Mouse (Mus musculus) MEL (cell line): ENCODE results near the gene Smc4. TPM values are rescaled to one million over a fixed set of nuclear protein-coding genes. Genes with fewer than 3 reads are reported as not detected.

Experiments used
- DNase-seq: peaks from one replicate; pipeline ENCODE4 v3.0.0; 2011; ENCODE audit warnings: low read depth, low spot score
- H3K27ac ChIP-seq: 2 replicates; pipeline ENCODE4 v1.5.1; 2012; ENCODE audit warnings: low read depth, mild to moderate bottlenecking, control low read depth, low read length, moderate library complexity; ENCODE audit not compliant: control insufficient read depth
- H3K27me3 ChIP-seq, 2 experiments: fragments of 150-350 bp in 1 of 2; sonication (generic) in 1 of 2; 2 replicates each; pipeline ENCODE4 v1.6.1; 2012; ENCODE audit warnings: low read length in 2 of 2, mild to moderate bottlenecking in 2 of 2, improper control_type of control experiment in 1 of 2, moderate library complexity in 1 of 2; ENCODE audit not compliant: insufficient read depth in 2 of 2, control insufficient read depth in 1 of 2
- H3K36me3 ChIP-seq, 2 experiments: 2 replicates each; pipeline ENCODE4 v1.6.1; 2012 to 2014; ENCODE audit warnings: low read length in 2 of 2, improper control_type of control experiment in 1 of 2, inconsistent platforms in 1 of 2, mild to moderate bottlenecking in 1 of 2; ENCODE audit not compliant: insufficient read depth in 2 of 2, control insufficient read depth in 1 of 2
- H3K4me1 ChIP-seq, 2 experiments: fragments of 150-350 bp in 1 of 2; sonication (generic) in 1 of 2; 2 replicates each; pipeline ENCODE4 v1.6.1; 2012; ENCODE audit warnings: low read length in 2 of 2, improper control_type of control experiment in 1 of 2, mild to moderate bottlenecking in 1 of 2; ENCODE audit not compliant: insufficient read depth in 2 of 2, control insufficient read depth in 1 of 2
- H3K4me3 ChIP-seq, 2 experiments: fragments of 150-350 bp in 1 of 2; sonication (generic) in 1 of 2; 2 replicates each; pipeline ENCODE4 v1.5.1; 2012; ENCODE audit warnings: low read depth in 2 of 2, low read length in 2 of 2, mild to moderate bottlenecking in 2 of 2, moderate library complexity in 2 of 2, control low read depth in 1 of 2, improper control_type of control experiment in 1 of 2; ENCODE audit not compliant: control insufficient read depth in 1 of 2, insufficient read depth in 1 of 2
- H3K79me2 ChIP-seq: 2 replicates; pipeline ENCODE4 v1.6.1; 2012; ENCODE audit warnings: mild to moderate bottlenecking, low read length, moderate library complexity; ENCODE audit not compliant: control insufficient read depth, poor library complexity, insufficient read depth
- H3K9ac ChIP-seq: 2 replicates; pipeline ENCODE4 v1.6.1; 2012; ENCODE audit warnings: low read depth, mild to moderate bottlenecking, control low read depth, low read length, moderate library complexity; ENCODE audit not compliant: control insufficient read depth, poor library complexity, severe bottlenecking
- H3K9me3 ChIP-seq: fragments of 150-350 bp; sonication (generic); replicated peaks from 2 replicates; pipeline ENCODE4 v1.6.1; 2012; ENCODE audit warnings: mild to moderate bottlenecking, low read length, improper control_type of control experiment, moderate library complexity; ENCODE audit not compliant: insufficient read depth
- CHD1 ChIP-seq: IDR thresholded peaks from 2 replicates; pipeline ENCODE4 v1.6.1; 2012; ENCODE audit warnings: low read depth, mild to moderate bottlenecking, inconsistent platforms, low read length, improper control_type of control experiment
- CHD2 ChIP-seq: IDR thresholded peaks from 2 replicates; pipeline ENCODE4 v1.6.1; 2011; ENCODE audit warnings: low read length, improper control_type of control experiment
- EP300 ChIP-seq, 2 experiments: IDR thresholded peaks; 2 replicates each; pipeline ENCODE4 v1.6.1; 2011; ENCODE audit warnings: improper control_type of control experiment in 2 of 2, low read length in 2 of 2, low read depth in 1 of 2, mild to moderate bottlenecking in 1 of 2
- JUND ChIP-seq: IDR thresholded peaks from 2 replicates; pipeline ENCODE4 v1.6.1; 2011; ENCODE audit warnings: low read depth, mild to moderate bottlenecking, improper control_type of control experiment, low read length
- KAT2A ChIP-seq: conservative IDR thresholded peaks from 2 replicates; pipeline ENCODE4 v1.6.1; 2012; ENCODE audit warnings: low read depth, low read length, improper control_type of control experiment, inconsistent platforms
- MEF2A ChIP-seq: IDR thresholded peaks from 2 replicates; pipeline ENCODE4 v1.6.1; 2014; ENCODE audit warnings: low read depth, mild to moderate bottlenecking, inconsistent platforms, low read length, improper control_type of control experiment; ENCODE audit not compliant: poor library complexity, insufficient replicate concordance, severe bottlenecking; ENCODE audit errors: extremely low read depth
- MYC ChIP-seq: IDR thresholded peaks from 2 replicates; pipeline ENCODE4 v1.6.1; 2011; ENCODE audit warnings: low read depth, mild to moderate bottlenecking, low read length, improper control_type of control experiment, moderate library complexity
- NELFE ChIP-seq: IDR thresholded peaks from 2 replicates; pipeline ENCODE4 v1.6.1; 2011; ENCODE audit warnings: low read depth, low read length, improper control_type of control experiment
- POLR2AphosphoS2 ChIP-seq: IDR thresholded peaks from 2 replicates; pipeline ENCODE4 v1.6.1; 2011; ENCODE audit warnings: low read length, improper control_type of control experiment
- POLR2AphosphoS5 ChIP-seq: IDR thresholded peaks from 2 replicates; pipeline ENCODE4 v1.6.1; 2012; ENCODE audit warnings: low read depth, borderline replicate concordance, mild to moderate bottlenecking, inconsistent platforms, low read length, moderate library complexity, mixed read lengths
- TCF12 ChIP-seq: IDR thresholded peaks from 2 replicates; pipeline ENCODE4 v1.6.1; 2014; ENCODE audit warnings: low read depth, mild to moderate bottlenecking, inconsistent platforms, low read length, improper control_type of control experiment, moderate library complexity
- UBTF ChIP-seq: IDR thresholded peaks from 2 replicates; pipeline ENCODE4 v1.6.1; 2012; ENCODE audit warnings: low read depth, mild to moderate bottlenecking, inconsistent platforms, low read length, improper control_type of control experiment, moderate library complexity, borderline replicate concordance; ENCODE audit not compliant: insufficient read depth
- USF1 ChIP-seq: IDR thresholded peaks from 2 replicates; pipeline ENCODE4 v1.6.1; 2014; ENCODE audit warnings: low read depth, mild to moderate bottlenecking, inconsistent platforms, low read length, improper control_type of control experiment, moderate library complexity
- USF2 ChIP-seq, 2 experiments: IDR thresholded peaks; 2 replicates each; pipeline ENCODE4 v1.6.1; 2011 to 2012; ENCODE audit warnings: improper control_type of control experiment in 2 of 2, low read length in 2 of 2, borderline replicate concordance in 1 of 2, inconsistent platforms in 1 of 2, low read depth in 1 of 2, mild to moderate bottlenecking in 1 of 2; ENCODE audit not compliant: insufficient read depth in 1 of 2
- ZC3H11A ChIP-seq: IDR thresholded peaks from 2 replicates; pipeline ENCODE4 v1.6.1; 2012; ENCODE audit warnings: low read depth, mild to moderate bottlenecking, inconsistent platforms, low read length, improper control_type of control experiment
- ZKSCAN1 ChIP-seq: IDR thresholded peaks from 2 replicates; pipeline ENCODE4 v1.6.1; 2012; ENCODE audit warnings: low read depth, mild to moderate bottlenecking, inconsistent platforms, low read length, improper control_type of control experiment, moderate library complexity
- polyA plus RNA-seq, 2 experiments: library from polyadenylated mRNA; stranded (reverse) in 1 of 2; unstranded in 1 of 2; fragments of >175 nt in 1 of 2; fragments of >200 nt in 1 of 2; gene quantifications; 2 replicates each; pipeline versions ENCODE4 v1.2.1 to v1.2.4; 2012; ENCODE audit warnings: low replicate concordance in 2 of 2, low read depth in 1 of 2; ENCODE audit not compliant: insufficient read length in 2 of 2, insufficient read depth in 1 of 2, missing spikeins in 1 of 2
- total RNA-seq: library from RNA; depleted of rRNA; stranded (reverse); fragments of 300-350 nt; gene quantifications from 2 replicates; pipeline ENCODE4 v1.2.3, GENCODE M21; 2012

Smc4 gene
- total and polyA plus RNA-seq, 3 experiments = 75.9 to 1,112 (median 88.7) TPM

DNA sequence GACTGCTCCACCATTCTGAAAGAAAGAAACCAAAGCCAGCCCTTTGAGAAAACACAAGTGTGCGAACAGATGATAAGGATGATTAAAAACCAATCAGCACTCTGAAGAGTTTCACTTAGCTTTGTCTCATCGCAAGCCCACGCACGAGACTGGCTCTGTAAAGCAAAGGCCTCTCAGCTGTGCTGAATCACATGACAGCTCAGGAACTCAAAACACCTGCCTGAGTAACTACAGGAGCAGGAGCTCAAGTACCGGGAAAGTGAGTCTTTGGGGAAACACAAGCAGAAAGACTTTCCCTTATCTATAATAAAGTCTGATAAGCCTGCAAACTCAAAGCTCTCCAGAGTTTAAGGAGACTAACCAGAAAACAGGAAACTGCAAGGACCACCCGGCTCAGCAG, 37.1 kb upstream of the Smc4 start (continued):
- no peak for TF ChIP-seq USF2 (IDR thresholded peaks at IDR 0.05; ENCODE audit: borderline replicate concordance in 1 of 2, insufficient read depth in 1 of 2, low read depth in 1 of 2, low read length in 2 of 2)
- no peak for TF ChIP-seq ZKSCAN1
- no peak for TF ChIP-seq UBTF
- no peak for TF ChIP-seq MEF2A
- TF ChIP-seq ZC3H11A = no peak
- TF ChIP-seq EP300 (IDR thresholded peaks at IDR 0.05; ENCODE audit: low read depth in 1 of 2, low read length in 2 of 2) = peak in 1 of 2 experiments; percentile 57; a peak in 2 of 4 replicates
- no peak for TF ChIP-seq NELFE
- no peak for TF ChIP-seq CHD2
- no peak for TF ChIP-seq JUND

DNA sequence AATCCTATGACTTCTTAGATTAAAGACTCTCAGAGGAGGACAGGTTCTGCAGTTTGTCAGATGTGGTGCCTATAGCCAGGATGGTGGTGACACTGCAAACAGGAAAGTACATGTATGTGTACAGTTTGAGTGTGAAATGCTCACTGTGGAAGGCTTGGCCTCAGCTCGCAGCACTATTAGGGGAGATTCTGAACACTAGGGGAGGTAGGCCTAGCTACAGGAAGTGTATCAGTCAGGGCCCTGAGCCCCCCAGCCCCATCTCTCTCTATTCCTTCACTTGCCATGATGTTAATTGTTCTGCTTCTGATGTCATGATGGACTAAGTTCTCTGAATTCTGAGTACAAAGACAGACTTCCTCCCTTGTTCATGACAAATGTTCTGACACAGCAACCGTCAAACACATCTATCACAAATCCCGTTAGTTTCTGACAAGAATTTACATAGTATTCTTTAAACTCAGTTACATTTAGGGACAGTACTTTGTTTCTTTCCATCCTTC, 35.4 kb upstream of the Smc4 start:
- no peak for DNase-seq
- H3K27me3 ChIP-seq = no peaks in the 10 kb centered on the region
- TF ChIP-seq POLR2AphosphoS5 = no peak
- no peak for TF ChIP-seq MYC
- TF ChIP-seq POLR2AphosphoS2 = no peak
- no peak for TF ChIP-seq CHD1
- TF ChIP-seq KAT2A = no peak
- no peak for TF ChIP-seq USF1
- H3K79me2 ChIP-seq = no peaks in the 10 kb centered on the region
- no peak overlapping the region for H3K27ac ChIP-seq
- H3K36me3 ChIP-seq = peaks cover 0 to 15% of the 10 kb centered on the region in 2 experiments; a peak in 2 of 4 replicates
- peaks cover 5 to 10% of the 10 kb centered on the region in 2 experiments; a peak in 3 of 4 replicates for H3K4me1 ChIP-seq
- no peak overlapping the region for H3K4me3 ChIP-seq
- H3K9me3 ChIP-seq = no peaks in the 10 kb centered on the region
- no peak overlapping the region for H3K9ac ChIP-seq

DNA sequence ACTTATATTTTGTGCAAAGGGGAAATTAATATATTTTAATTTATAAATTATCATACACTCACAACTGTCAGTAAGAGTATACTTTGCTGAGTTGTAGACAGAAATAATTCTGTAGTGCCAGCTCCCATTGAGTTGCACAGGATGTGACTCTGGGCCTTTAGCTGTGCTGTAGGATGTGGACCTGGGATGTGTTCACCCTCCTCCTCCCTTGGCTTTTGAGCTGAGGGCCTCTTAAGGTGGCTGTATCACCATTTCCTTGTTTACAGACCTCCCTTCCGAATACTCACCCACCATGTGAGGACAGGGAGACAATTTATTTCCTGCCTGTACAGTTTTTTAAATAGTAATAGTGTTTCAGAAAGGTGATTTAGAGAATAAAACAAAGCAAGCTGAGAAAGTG, 31.0 kb upstream of the Smc4 start:
- H3K27ac ChIP-seq = no peak overlapping the region
- H3K36me3 ChIP-seq = peaks cover 0 to 23% of the 10 kb centered on the region in 2 experiments; a peak in 2 of 4 replicates
- peaks cover 10 to 15% of the 10 kb centered on the region in 2 experiments for H3K4me1 ChIP-seq
- H3K4me3 ChIP-seq = no peak overlapping the region
- no peaks in the 10 kb centered on the region for H3K27me3 ChIP-seq
- no peak overlapping the region for H3K9ac ChIP-seq
- H3K9me3 ChIP-seq = no peaks in the 10 kb centered on the region
- no peaks in the 10 kb centered on the region for H3K79me2 ChIP-seq
- no peak for DNase-seq
- TF ChIP-seq TCF12 = no peak
